Mouse (Mus musculus) CH12.LX (cell line): ENCODE data around the gene Ubb. TPM values are rescaled to one million over a fixed set of nuclear protein-coding genes. Genes with fewer than 3 reads are reported as not detected.

Experiments used
- DNase-seq: peaks from one replicate; pipeline ENCODE4 v3.0.0-alpha.2; 2013; ENCODE audit errors: extremely low read depth
- H3K27ac ChIP-seq: 2 replicates; pipeline ENCODE4 v1.5.1; 2012; ENCODE audit warnings: low read depth, mild to moderate bottlenecking, control low read depth, moderate library complexity; ENCODE audit not compliant: insufficient read depth
- H3K27me3 ChIP-seq: replicated peaks from 2 replicates; pipeline ENCODE3; 2012; ENCODE audit warnings: inconsistent platforms
- H3K36me3 ChIP-seq, 2 experiments: replicated peaks in 1 of 2; 2 replicates each; pipeline versions ENCODE3 to v1.6.1; 2012; ENCODE audit warnings: inconsistent platforms in 1 of 2, low read length in 1 of 2, mild to moderate bottlenecking in 1 of 2, mixed read lengths in 1 of 2, moderate library complexity in 1 of 2; ENCODE audit not compliant: control insufficient read depth in 1 of 2, insufficient read depth in 1 of 2
- H3K4me1 ChIP-seq, 2 experiments: 2 replicates each; pipeline ENCODE4 v1.6.1; 2012; ENCODE audit warnings: inconsistent platforms in 1 of 2, moderate library complexity in 1 of 2; ENCODE audit not compliant: insufficient read depth in 2 of 2, control insufficient read depth in 1 of 2
- H3K4me2 ChIP-seq: 2 replicates; pipeline ENCODE4 v1.6.1; 2012; ENCODE audit warnings: low read depth, mild to moderate bottlenecking, control low read depth; ENCODE audit not compliant: poor library complexity, insufficient read depth, severe bottlenecking
- H3K4me3 ChIP-seq, 3 experiments: fragments of 150-350 bp in 1 of 3; sonication (generic) in 1 of 3; replicated peaks in 1 of 3; 2 replicates each; pipeline versions ENCODE3 to v1.5.1; 2011 to 2012; ENCODE audit warnings: low read depth in 2 of 3, low read length in 2 of 3, mild to moderate bottlenecking in 2 of 3, moderate library complexity in 2 of 3, control low read depth in 1 of 3, improper control_type of control experiment in 1 of 3, inconsistent platforms in 1 of 3, mixed read lengths in 1 of 3; ENCODE audit not compliant: poor library complexity in 1 of 3
- H3K79me2 ChIP-seq: replicated peaks from 2 replicates; pipeline ENCODE4 v1.6.1; 2012; ENCODE audit warnings: mild to moderate bottlenecking, moderate library complexity; ENCODE audit not compliant: control insufficient read depth, poor library complexity, insufficient read depth, severe bottlenecking; ENCODE audit errors: extremely low read depth
- H3K9ac ChIP-seq: 2 replicates; pipeline ENCODE4 v1.6.1; 2012; ENCODE audit warnings: low read depth, mild to moderate bottlenecking, control low read depth, moderate library complexity; ENCODE audit not compliant: insufficient read depth
- H3K9me3 ChIP-seq: replicated peaks from 2 replicates; pipeline ENCODE3; 2012; ENCODE audit warnings: low read length, inconsistent platforms, mixed read lengths
- CHD1 ChIP-seq: IDR thresholded peaks from 2 replicates; pipeline ENCODE4 v1.6.1; 2012; ENCODE audit warnings: low read depth, low read length, improper control_type of control experiment, inconsistent platforms
- CHD2 ChIP-seq: IDR thresholded peaks from 2 replicates; pipeline ENCODE4 v1.6.1; 2011; ENCODE audit warnings: low read length, improper control_type of control experiment
- CTCF ChIP-seq, 2 experiments: IDR thresholded peaks in 1 of 2; conservative IDR thresholded peaks in 1 of 2; 2 replicates each; pipeline ENCODE4 v1.5.1; 2011 to 2012; ENCODE audit warnings: low read depth in 2 of 2, low read length in 2 of 2, improper control_type of control experiment in 1 of 2, inconsistent platforms in 1 of 2, mild to moderate bottlenecking in 1 of 2, moderate library complexity in 1 of 2
- E2F4 ChIP-seq: IDR thresholded peaks from 2 replicates; pipeline ENCODE4 v1.6.1; 2011; ENCODE audit warnings: low read depth, low read length, improper control_type of control experiment; ENCODE audit not compliant: insufficient replicate concordance
- EP300 ChIP-seq: IDR thresholded peaks from 2 replicates; pipeline ENCODE4 v1.6.1; 2011; ENCODE audit warnings: low read length, improper control_type of control experiment
- GABPA ChIP-seq: IDR thresholded peaks from 2 replicates; pipeline ENCODE4 v1.6.1; 2012; ENCODE audit warnings: low read depth, low read length, improper control_type of control experiment, inconsistent platforms; ENCODE audit not compliant: insufficient replicate concordance
- IRF4 ChIP-seq: IDR thresholded peaks from 2 replicates; pipeline ENCODE4 v1.6.1; 2014; ENCODE audit warnings: low read depth, mild to moderate bottlenecking, inconsistent platforms, low read length, improper control_type of control experiment
- JUN ChIP-seq: IDR thresholded peaks from 2 replicates; pipeline ENCODE4 v1.6.1; 2011; ENCODE audit warnings: low read depth, mild to moderate bottlenecking, low read length, improper control_type of control experiment, moderate library complexity; ENCODE audit not compliant: insufficient read depth
- JUND ChIP-seq: conservative IDR thresholded peaks from 2 replicates; pipeline ENCODE4 v1.6.1; 2011; ENCODE audit warnings: low read depth, low read length, improper control_type of control experiment
- KAT2A ChIP-seq: IDR thresholded peaks from 2 replicates; pipeline ENCODE4 v1.6.1; 2012; ENCODE audit warnings: low read length, improper control_type of control experiment, inconsistent platforms; ENCODE audit not compliant: insufficient replicate concordance
- MAFK ChIP-seq: IDR thresholded peaks from 2 replicates; pipeline ENCODE4 v1.6.1; 2011; ENCODE audit warnings: low read length, improper control_type of control experiment; ENCODE audit not compliant: insufficient replicate concordance
- MAX ChIP-seq: IDR thresholded peaks from 2 replicates; pipeline ENCODE4 v1.6.1; 2011; ENCODE audit warnings: low read length, improper control_type of control experiment
- MYC ChIP-seq: IDR thresholded peaks from 2 replicates; pipeline ENCODE4 v1.6.1; 2011; ENCODE audit warnings: low read depth, mild to moderate bottlenecking, improper control_type of control experiment, low read length
- NRF1 ChIP-seq: IDR thresholded peaks from 2 replicates; pipeline ENCODE4 v1.6.1; 2014; ENCODE audit warnings: low read depth, mild to moderate bottlenecking, inconsistent platforms, low read length, improper control_type of control experiment, moderate library complexity
- PAX5 ChIP-seq: IDR thresholded peaks from 2 replicates; pipeline ENCODE4 v1.6.1; 2012; ENCODE audit warnings: low read length, inconsistent platforms, mixed read lengths
- POLR2A ChIP-seq: IDR thresholded peaks from 2 replicates; pipeline ENCODE4 v1.6.1; 2011; ENCODE audit warnings: low read depth, mild to moderate bottlenecking, improper control_type of control experiment, low read length
- SIN3A ChIP-seq: IDR thresholded peaks from 2 replicates; pipeline ENCODE4 v1.6.1; 2012; ENCODE audit warnings: low read length, improper control_type of control experiment, inconsistent platforms
- SMC3 ChIP-seq: IDR thresholded peaks from 2 replicates; pipeline ENCODE4 v1.6.1; 2011; ENCODE audit warnings: low read depth, low read length, improper control_type of control experiment
- TBP ChIP-seq: conservative IDR thresholded peaks from 2 replicates; pipeline ENCODE4 v1.6.1; 2011; ENCODE audit warnings: low read depth, low read length, improper control_type of control experiment
- TCF12 ChIP-seq: IDR thresholded peaks from 2 replicates; pipeline ENCODE4 v1.6.1; 2014; ENCODE audit warnings: low read depth, mild to moderate bottlenecking, inconsistent platforms, low read length, improper control_type of control experiment
- USF2 ChIP-seq: conservative IDR thresholded peaks from 2 replicates; pipeline ENCODE4 v1.6.1; 2011; ENCODE audit warnings: low read depth, low read length, improper control_type of control experiment
- ZKSCAN1 ChIP-seq: IDR thresholded peaks from 2 replicates; pipeline ENCODE4 v1.6.1; 2012; ENCODE audit warnings: low read depth, inconsistent platforms, low read length, improper control_type of control experiment, borderline replicate concordance
- ZNF384 ChIP-seq: IDR thresholded peaks from 2 replicates; pipeline ENCODE4 v1.6.1; 2012; ENCODE audit warnings: low read depth, low read length, improper control_type of control experiment, inconsistent platforms
- dilution Hi-C: fragments of 300-500 bp; cut with MboI; formaldehyde crosslinking; loops from 2 replicates; pipeline ENCODE4 v1.14.3; 2020; ENCODE audit warnings: low sequenced_read_pairs; ENCODE audit not compliant: extremely low pct_unique_long_range_greater_than_20kb, extremely low pct_ligation_motif_present
- in situ Hi-C: fragments of 300-500 bp; cut with MboI; formaldehyde crosslinking; loops from 3 replicates; pipeline ENCODE4 v1.14.3; 2019; ENCODE audit warnings: low sequenced_read_pairs, low pct_ligation_motif_present, low pct_unique_long_range_greater_than_20kb, mixed read lengths
- polyA plus RNA-seq: library from polyadenylated mRNA; unstranded; fragments of >175 nt; gene quantifications from 2 replicates; pipeline ENCODE4 v1.2.1, GENCODE M21; 2012; ENCODE audit warnings: low read depth; ENCODE audit not compliant: insufficient read length
- total RNA-seq, 2 experiments: library from RNA; depleted of rRNA; stranded (reverse); fragments of 300-350 nt in 1 of 2; fragments of >200 nt in 1 of 2; gene quantifications; 2 replicates each; pipeline ENCODE4 v1.2.3; 2012 to 2014

Gene Ubb
- total and polyA plus RNA-seq, 3 experiments, result 1,092 to 2,098 (median 1,487) TPM

DNA sequence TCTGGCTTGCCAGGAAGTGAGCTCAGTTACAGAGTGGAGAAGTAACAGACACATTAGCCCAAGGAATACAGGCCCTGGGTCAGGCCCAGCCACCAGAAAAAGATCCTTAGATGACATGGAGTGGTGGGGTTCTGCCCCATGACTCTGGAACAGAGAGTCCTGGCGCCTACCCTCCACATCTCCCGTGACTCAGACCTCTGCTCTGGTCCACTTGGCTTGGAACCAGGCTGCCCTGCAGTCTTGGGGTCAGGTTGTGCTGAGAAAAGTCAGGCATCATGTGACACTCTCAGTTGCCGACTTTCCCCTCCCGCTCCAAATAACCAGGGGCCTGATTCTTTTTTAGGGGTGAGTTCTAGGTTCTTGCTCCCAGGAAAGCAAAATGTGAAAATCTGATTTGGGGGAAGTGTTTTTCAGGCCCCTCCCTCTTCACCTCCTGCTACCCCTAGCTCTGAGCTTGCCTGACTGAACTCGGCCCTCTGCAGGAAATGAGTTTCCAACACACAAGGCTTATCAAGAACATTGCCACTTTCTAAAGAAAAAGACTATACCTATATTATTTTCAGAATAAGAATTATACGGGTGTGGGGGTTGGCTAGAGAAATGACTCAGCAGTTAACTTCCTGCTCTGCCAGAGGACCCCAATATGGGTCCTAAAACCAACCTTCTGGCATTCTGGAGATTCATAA, 8.1 kb downstream of the Ubb start:
- dilution Hi-C loops (no loop called here), in situ Hi-C loops (no loop called here)
- peaks cover 10% of the 10 kb centered on the region for H3K79me2 ChIP-seq
- no peak for TF ChIP-seq GABPA
- no peak for TF ChIP-seq TBP
- no peak for TF ChIP-seq CHD2
- TF ChIP-seq SMC3, result no peak
- TF ChIP-seq SIN3A, result no peak
- no peak for TF ChIP-seq TCF12
- TF ChIP-seq USF2, result no peak; the same call in 1 of the 2 replicates
- TF ChIP-seq POLR2A, result no peak
- TF ChIP-seq IRF4, result no peak
- no peak for TF ChIP-seq PAX5
- TF ChIP-seq ZNF384, result no peak
- TF ChIP-seq KAT2A, result no peak
- TF ChIP-seq EP300, result no peak
- TF ChIP-seq MYC, result no peak
- no peak for TF ChIP-seq JUND
- TF ChIP-seq CHD1, result no peak
- no peak for TF ChIP-seq NRF1
- TF ChIP-seq MAX, result no peak
- no peak for TF ChIP-seq E2F4
- TF ChIP-seq CTCF (conservative IDR thresholded peaks at IDR 0.05 in 1 of 2, IDR thresholded peaks at IDR 0.05 in 1 of 2; ENCODE audit: low read depth in 2 of 2, low read length in 2 of 2), result no peak
- no peak overlapping the region for H3K4me2 ChIP-seq
- H3K27me3 ChIP-seq, result no peaks in the 10 kb centered on the region
- peaks cover 4% of the 10 kb centered on the region for H3K9me3 ChIP-seq
- H3K36me3 ChIP-seq, result peaks cover 3 to 14% of the 10 kb centered on the region in 2 experiments
- peaks cover 10 to 45% of the 10 kb centered on the region in 2 experiments for H3K4me1 ChIP-seq
- H3K4me3 ChIP-seq, result no peak overlapping the region
- H3K9ac ChIP-seq, result no peak overlapping the region
- no peak for DNase-seq
- H3K27ac ChIP-seq, result no peak overlapping the region

DNA sequence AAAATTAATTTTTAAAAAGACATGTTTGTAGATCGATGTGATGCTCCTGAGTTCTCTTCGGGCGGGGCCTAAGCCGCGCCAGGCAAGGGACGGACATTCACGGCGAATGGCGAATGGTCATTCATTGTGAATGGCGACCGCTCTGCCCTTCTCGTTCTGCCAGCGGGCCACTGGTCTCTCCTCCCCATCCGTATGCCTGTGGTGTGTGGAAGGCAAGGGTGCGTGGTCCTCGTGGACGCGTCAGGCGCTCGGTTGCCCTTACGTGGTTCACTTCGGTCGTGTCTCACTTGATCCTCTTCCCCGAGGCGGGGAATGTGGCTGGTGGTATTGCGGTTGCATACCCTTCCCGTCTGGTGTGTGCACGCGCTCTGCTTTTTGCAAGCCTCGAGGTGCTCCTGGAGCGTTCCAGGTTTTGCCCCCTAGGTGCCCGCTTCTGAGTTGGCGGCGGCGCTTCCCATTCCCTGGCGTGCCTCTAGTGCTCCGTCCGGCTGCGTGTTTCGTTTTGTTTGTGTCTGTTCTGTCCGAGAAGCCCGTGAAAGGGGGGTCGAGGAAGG, 9.6 kb downstream of the Ubb start:
- in situ Hi-C loops, result no loop called here
- H3K4me1 ChIP-seq, result peaks cover 10 to 32% of the 10 kb centered on the region in 2 experiments
- TF ChIP-seq MAFK, result no peak
- no peak for TF ChIP-seq JUN
- no peak for TF ChIP-seq SIN3A
- no peak for TF ChIP-seq ZKSCAN1
- TF ChIP-seq ZNF384, result no peak
- TF ChIP-seq PAX5, result no peak
- TF ChIP-seq, all 38 proteins: peak for 0
- no peak overlapping the region for H3K4me3 ChIP-seq
- H3K9me3 ChIP-seq, result peaks cover 4% of the 10 kb centered on the region
- no peak overlapping the region for H3K4me2 ChIP-seq
- dilution Hi-C loops, result no loop called here
- H3K9ac ChIP-seq, result no peak overlapping the region
- peaks cover 0 to 2% of the 10 kb centered on the region in 2 experiments for H3K36me3 ChIP-seq
- no peaks in the 10 kb centered on the region for H3K27me3 ChIP-seq
- no peak overlapping the region for H3K27ac ChIP-seq
- DNase-seq, result no peak
- H3K79me2 ChIP-seq, result no peaks in the 10 kb centered on the region
